Mouse (Mus musculus): Measurements from ENCODE around the gene Nim1k. TPM values are rescaled to one million over a fixed set of nuclear protein-coding genes. Genes with fewer than 3 reads are reported as not detected.
"Not testable (repeated sequence)": the region's sequence is repeated elsewhere in the genome, so short reads cannot be mapped to it uniquely, and the experiment has no call there.

Nim1k gene
- total RNA-seq, 2 experiments from 2014 or later: 1.9 to 2.0 TPM

GRCm38 (mm10) chr13:119690039-119690728 is 65.5 kb downstream of the Nim1k start, which contains the start of gene Hmgcs1:
TSS of gene Hmgcs1 (plus strand) at chr13:119690379.
- peak; percentile 97 to 99 for DNase-seq (ENCODE audit: low spot score in 2 of 2)

GRCm38 (mm10) chr13:119689709-119690038 is 66.0 kb downstream of the Nim1k start:
- DNase-seq (ENCODE audit: low spot score in 2 of 2): no peak

GRCm38 (mm10) chr13:119684416-119685177 is 71.1 kb downstream of the Nim1k start:
- DNase-seq (ENCODE audit: low spot score in 2 of 2): no peak

GRCm38 (mm10) chr13:119681161-119681560 is 74.5 kb downstream of the Nim1k start:
- no peak for DNase-seq (ENCODE audit: low spot score in 2 of 2)

GRCm38 (mm10) chr13:119679721-119680120 is 76.0 kb downstream of the Nim1k start:
- DNase-seq (ENCODE audit: low spot score in 2 of 2): no peak

- DNase-seq (ENCODE audit: low spot score in 2 of 2): no peak
These were observed 76.9 kb downstream of the Nim1k start for GRCm38 (mm10) chr13:119678794-119679193.

GRCm38 (mm10) chr13:119661420-119661819 is 94.3 kb downstream of the Nim1k start:
- DNase-seq (ENCODE audit: low spot score in 2 of 2): not testable (repeated sequence)

Other genes starting within 250 kb of the Nim1k start
- gene Ccl28, start 132.1 kb downstream of the Nim1k start, total RNA-seq (2021): under 1 TPM; 0.10 to 0.31 TPM
- gene Hmgcs1, start 65.5 kb downstream of the Nim1k start, total RNA-seq (2021): 10 to 100 TPM; 80.8 to 92.4 TPM
- gene Zfp131, start 35.0 kb upstream of the Nim1k start, total RNA-seq (2021): 10 to 100 TPM; 20.7 to 27.6 TPM
- gene AF067063, start 74.3 kb upstream of the Nim1k start, total RNA-seq (2021): not detected
- gene D13Ertd608e, start 80.1 kb upstream of the Nim1k start, total RNA-seq (2021): not detected
- not detected for gene Tcstv1, start 138.9 kb upstream of the Nim1k start, total RNA-seq (2021)
- gene Gm21761, start 173.4 kb upstream of the Nim1k start, total RNA-seq (2021): not detected
- not detected for gene B020031M17Rik, start 194.9 kb upstream of the Nim1k start, total RNA-seq (2021)